Mouse (Mus musculus) myocyte (in vitro differentiated cells): ENCODE measurements at regions not wholly inside any gene's neighbourhood (a gene's known extent, or its start where the extent isn't known, plus 50 kb on each side); places are given as distances from the start of the nearest gene placed in this dataset.

Experiments used
- H3K27me3 ChIP-seq: one replicate; pipeline ENCODE4 v1.6.1; 2011; ENCODE audit not compliant: control insufficient read depth, insufficient read depth, insufficient read length
- H3K36me3 ChIP-seq: one replicate; pipeline ENCODE4 v1.6.1; 2011; ENCODE audit not compliant: control insufficient read depth, insufficient read depth
- H3K4me2 ChIP-seq: one replicate; pipeline ENCODE4 v1.6.1; 2011; ENCODE audit warnings: low read depth, control low read depth
- H3K4me3 ChIP-seq: one replicate; pipeline ENCODE4 v1.5.1; 2011; ENCODE audit warnings: mild to moderate bottlenecking, control low read depth, moderate library complexity
- H3K79me2 ChIP-seq: one replicate; pipeline ENCODE4 v1.6.1; 2011; ENCODE audit not compliant: control insufficient read depth, insufficient read depth
- H3ac ChIP-seq: one replicate; pipeline ENCODE4 v1.6.1; 2011; ENCODE audit not compliant: control insufficient read depth, insufficient read length
- CEBPB ChIP-seq: IDR thresholded peaks from 2 replicates; pipeline ENCODE4 v1.6.1; 2011; ENCODE audit warnings: mild to moderate bottlenecking, moderate library complexity; ENCODE audit not compliant: poor library complexity, insufficient read depth, severe bottlenecking
- E2F4 ChIP-seq: IDR thresholded peaks from one replicate; pipeline ENCODE4 v1.6.1; 2011; ENCODE audit warnings: mild to moderate bottlenecking, control low read depth, moderate library complexity; ENCODE audit not compliant: insufficient read depth
- MAX ChIP-seq: IDR thresholded peaks from one replicate; pipeline ENCODE4 v1.6.1; 2011; ENCODE audit warnings: low read depth, mild to moderate bottlenecking, control low read depth
- MYOD1 ChIP-seq, 3 experiments: IDR thresholded peaks; one replicate each; pipeline ENCODE4 v1.6.1; 2011; ENCODE audit warnings: control low read depth in 2 of 3, low read depth in 2 of 3, mild to moderate bottlenecking in 2 of 3, moderate library complexity in 1 of 3; ENCODE audit not compliant: insufficient read length in 2 of 3, control insufficient read depth in 1 of 3
- MYOG ChIP-seq, 3 experiments: IDR thresholded peaks; one replicate each; pipeline ENCODE4 v1.6.1; 2011; ENCODE audit warnings: control low read depth in 2 of 3, low read depth in 2 of 3, mild to moderate bottlenecking in 2 of 3; ENCODE audit not compliant: insufficient read length in 2 of 3, control insufficient read depth in 1 of 3, insufficient read depth in 1 of 3
- POLR2A ChIP-seq: IDR thresholded peaks from one replicate; pipeline ENCODE4 v1.6.1; 2011; ENCODE audit warnings: low read depth, mild to moderate bottlenecking, control low read depth, moderate library complexity; ENCODE audit not compliant: insufficient read length
- POLR2AphosphoS2 ChIP-seq: IDR thresholded peaks from one replicate; pipeline ENCODE4 v1.6.1; 2011; ENCODE audit warnings: low read depth, control low read depth; ENCODE audit not compliant: insufficient read length
- REST ChIP-seq: IDR thresholded peaks from one replicate; pipeline ENCODE4 v1.6.1; 2011; ENCODE audit warnings: mild to moderate bottlenecking, control low read depth, moderate library complexity; ENCODE audit not compliant: insufficient read depth, insufficient read length
- SRF ChIP-seq: IDR thresholded peaks from one replicate; pipeline ENCODE4 v1.6.1; 2011; ENCODE audit warnings: low read depth; ENCODE audit not compliant: control insufficient read depth, insufficient read length
- TCF12 ChIP-seq: IDR thresholded peaks from one replicate; pipeline ENCODE4 v1.6.1; 2011; ENCODE audit warnings: mild to moderate bottlenecking, control low read depth; ENCODE audit not compliant: poor library complexity, insufficient read depth, severe bottlenecking
- TCF3 ChIP-seq: IDR thresholded peaks from one replicate; pipeline ENCODE4 v1.6.1; 2011; ENCODE audit warnings: low read depth, control low read depth; ENCODE audit not compliant: insufficient read length
- USF1 ChIP-seq: IDR thresholded peaks from one replicate; pipeline ENCODE4 v1.6.1; 2011; ENCODE audit warnings: low read depth, mild to moderate bottlenecking, control low read depth, moderate library complexity

DNA sequence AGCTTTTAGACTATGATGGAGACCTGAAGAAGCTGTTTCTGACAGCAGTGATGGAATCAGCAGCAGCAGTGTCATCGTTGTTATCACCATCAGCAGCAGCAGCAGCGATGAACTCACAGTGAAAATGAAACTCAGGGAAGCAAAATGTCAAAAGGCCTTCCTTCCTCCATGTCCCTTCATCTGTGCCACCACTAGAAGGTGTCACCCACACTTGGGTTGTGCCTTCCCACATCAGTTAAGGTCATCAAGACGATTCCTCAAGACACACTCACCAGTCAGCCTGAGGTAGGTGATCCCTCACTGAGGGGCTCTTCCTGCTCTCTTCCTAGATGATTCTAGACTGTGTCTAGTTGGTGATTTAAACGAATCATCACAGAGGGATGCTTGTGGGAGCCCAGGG is 87.3 kb upstream of the Ahi1 start:
- H3K79me2 ChIP-seq, result no peaks in the 10 kb centered on the region
- no peak overlapping the region for H3K4me3 ChIP-seq
- no peaks in the 10 kb centered on the region for H3K27me3 ChIP-seq
- H3K4me2 ChIP-seq, result no peak overlapping the region
- TF ChIP-seq POLR2AphosphoS2 (no peak), MYOD1 (IDR thresholded peaks at IDR 0.05; ENCODE audit: control insufficient read depth in 1 of 3, insufficient read length in 2 of 3, low read depth in 2 of 3) (no peak), TCF12 (no peak), USF1 (no peak), POLR2A (no peak), TCF3 (no peak), MYOG (IDR thresholded peaks at IDR 0.05; ENCODE audit: control insufficient read depth in 1 of 3, insufficient read depth in 1 of 3, insufficient read length in 2 of 3, low read depth in 2 of 3) (no peak), REST (no peak), MAX (no peak), CEBPB (no peak), E2F4 (no peak), SRF (no peak)
- H3K36me3 ChIP-seq, result no peaks in the 10 kb centered on the region
- no peak overlapping the region for H3ac ChIP-seq

DNA sequence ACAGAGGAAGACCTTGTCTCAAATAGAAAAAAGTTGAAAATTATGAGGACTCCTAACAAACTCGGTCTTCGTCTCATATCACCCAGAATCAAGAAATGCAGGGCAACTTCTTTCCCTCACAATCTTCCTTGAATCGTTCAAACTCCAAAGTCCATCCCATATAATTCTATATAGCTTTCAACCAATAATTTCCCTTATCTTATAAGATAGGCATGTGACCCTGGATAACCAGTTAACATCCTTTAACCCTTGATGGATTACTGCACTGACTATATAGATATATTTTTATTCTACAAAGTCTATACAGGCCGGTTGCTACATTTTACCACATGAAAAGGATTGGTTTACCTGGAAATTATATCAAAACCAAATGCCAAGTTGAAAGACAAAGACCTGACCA is 94.9 kb upstream of the Ahi1 start:
- TF ChIP-seq USF1 (no peak), TCF3 (no peak), E2F4 (no peak), MYOG (IDR thresholded peaks at IDR 0.05; ENCODE audit: control insufficient read depth in 1 of 3, insufficient read depth in 1 of 3, insufficient read length in 2 of 3, low read depth in 2 of 3) (no peak), SRF (no peak), MYOD1 (IDR thresholded peaks at IDR 0.05; ENCODE audit: control insufficient read depth in 1 of 3, insufficient read length in 2 of 3, low read depth in 2 of 3) (no peak), CEBPB (no peak), REST (no peak), POLR2A (no peak), TCF12 (no peak), MAX (no peak), POLR2AphosphoS2 (no peak)
- Histone ChIP-seq H3K4me3 (no peak overlapping the region), H3K27me3 (no peaks in the 10 kb centered on the region), H3K4me2 (no peak overlapping the region), H3K36me3 (no peaks in the 10 kb centered on the region), H3K79me2 (no peaks in the 10 kb centered on the region), H3ac (no peak overlapping the region)

DNA sequence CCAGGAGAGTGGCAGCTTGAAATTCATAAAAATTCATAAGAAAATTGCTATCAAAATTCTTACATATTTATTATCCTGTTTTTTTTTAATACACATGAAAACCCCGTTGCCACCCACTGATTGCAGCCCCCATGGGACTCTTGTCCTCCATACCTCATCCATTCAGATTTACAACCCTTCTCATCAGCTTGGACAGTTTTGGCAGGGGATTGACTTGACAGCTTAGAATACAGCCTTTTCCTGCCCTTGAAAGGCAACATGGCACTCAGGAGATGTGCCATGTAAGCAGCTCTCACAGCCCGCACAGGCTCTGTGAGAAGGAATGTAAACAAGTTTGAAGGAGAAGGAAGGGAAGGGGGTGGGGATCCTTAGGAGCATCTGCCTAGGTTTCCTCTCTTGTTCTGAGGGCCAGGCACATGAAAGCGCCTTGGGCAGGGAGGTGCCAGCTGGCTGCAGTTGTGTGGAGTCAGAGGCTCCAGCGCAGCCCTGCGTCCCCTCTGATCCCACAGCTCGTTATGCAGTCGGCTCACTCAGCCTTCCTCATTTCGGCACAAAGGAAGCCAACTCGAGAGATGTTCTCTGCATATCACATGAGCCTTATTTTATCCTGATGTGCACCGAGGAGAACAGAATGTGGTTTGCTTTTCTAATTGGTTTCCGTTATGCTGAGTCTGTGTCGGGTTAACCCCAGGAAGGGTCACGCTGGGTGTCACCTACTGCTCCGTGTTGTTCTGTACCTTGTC is 97.6 kb upstream of the Ahi1 start:
- no peak overlapping the region for H3ac ChIP-seq
- TF ChIP-seq CEBPB, result no peak
- TF ChIP-seq MYOD1 (IDR thresholded peaks at IDR 0.05; ENCODE audit: control insufficient read depth in 1 of 3, insufficient read length in 2 of 3, low read depth in 2 of 3), result no peak
- TF ChIP-seq REST, result no peak
- no peak for TF ChIP-seq POLR2A
- no peak for TF ChIP-seq POLR2AphosphoS2
- TF ChIP-seq MAX, result no peak
- no peak for TF ChIP-seq TCF3
- no peak for TF ChIP-seq E2F4
- TF ChIP-seq USF1, result no peak
- TF ChIP-seq SRF, result no peak
- no peak for TF ChIP-seq MYOG (IDR thresholded peaks at IDR 0.05; ENCODE audit: control insufficient read depth in 1 of 3, insufficient read depth in 1 of 3, insufficient read length in 2 of 3, low read depth in 2 of 3)
- TF ChIP-seq TCF12, result no peak
- no peak overlapping the region for H3K4me2 ChIP-seq
- no peaks in the 10 kb centered on the region for H3K36me3 ChIP-seq
- H3K4me3 ChIP-seq, result no peak overlapping the region
- H3K79me2 ChIP-seq, result no peaks in the 10 kb centered on the region
- no peaks in the 10 kb centered on the region for H3K27me3 ChIP-seq

DNA sequence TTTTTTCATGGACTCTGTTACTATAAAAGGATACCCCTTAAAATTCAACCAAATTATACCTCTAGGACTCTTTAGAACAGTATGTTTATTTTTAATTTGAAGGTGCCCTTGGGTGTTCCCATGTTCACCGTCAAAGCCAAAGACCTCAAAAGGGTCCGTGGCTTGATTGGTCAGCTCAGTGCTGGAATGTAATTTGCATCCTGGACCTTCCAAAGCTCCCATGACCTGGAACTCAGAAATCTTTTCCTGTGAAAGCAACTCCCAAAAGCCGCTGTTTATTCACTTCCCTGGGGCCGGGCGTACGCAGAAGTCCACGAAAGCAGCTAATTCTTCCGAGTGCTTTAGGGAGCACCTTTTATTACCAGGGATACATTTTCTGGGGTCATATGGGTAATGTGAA is 105.1 kb upstream of the Ahi1 start:
- Histone ChIP-seq H3K36me3 (no peaks in the 10 kb centered on the region), H3ac (no peak overlapping the region), H3K4me2 (no peak overlapping the region), H3K4me3 (no peak overlapping the region), H3K79me2 (no peaks in the 10 kb centered on the region), H3K27me3 (no peaks in the 10 kb centered on the region)
- TF ChIP-seq SRF (no peak), TCF12 (no peak), POLR2A (no peak), MYOG (IDR thresholded peaks at IDR 0.05; ENCODE audit: control insufficient read depth in 1 of 3, insufficient read depth in 1 of 3, insufficient read length in 2 of 3, low read depth in 2 of 3) (no peak), POLR2AphosphoS2 (no peak), CEBPB (no peak)

DNA sequence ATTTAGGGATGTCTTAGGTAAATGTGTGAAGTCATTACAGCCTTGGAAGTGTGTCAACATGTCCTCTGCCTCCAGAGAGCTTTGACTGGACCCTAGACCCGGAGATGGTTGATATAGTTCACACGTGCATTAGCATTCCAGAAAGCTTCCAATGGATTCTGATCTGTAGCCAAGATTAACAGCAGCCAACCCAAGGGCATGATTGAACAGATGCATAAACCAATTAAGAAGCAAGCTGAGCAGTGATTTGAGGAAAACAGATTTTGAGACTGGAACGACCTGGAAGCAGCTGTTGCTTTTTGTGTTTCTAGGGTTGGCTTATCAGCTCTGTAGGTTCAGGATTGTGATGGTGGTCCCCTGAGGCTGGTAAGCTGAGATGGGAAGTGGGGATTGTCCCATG is 109.1 kb upstream of the Ahi1 start:
- Histone ChIP-seq H3K79me2 (no peaks in the 10 kb centered on the region), H3K4me3 (no peak overlapping the region), H3ac (no peak overlapping the region), H3K4me2 (no peak overlapping the region), H3K27me3 (no peaks in the 10 kb centered on the region), H3K36me3 (no peaks in the 10 kb centered on the region)
- TF ChIP-seq TCF3, result no peak
- no peak for TF ChIP-seq POLR2A
- no peak for TF ChIP-seq MYOD1 (IDR thresholded peaks at IDR 0.05; ENCODE audit: control insufficient read depth in 1 of 3, insufficient read length in 2 of 3, low read depth in 2 of 3)
- no peak for TF ChIP-seq SRF
- TF ChIP-seq E2F4, result no peak
- TF ChIP-seq CEBPB, result no peak
- no peak for TF ChIP-seq USF1
- TF ChIP-seq REST, result no peak
- TF ChIP-seq TCF12, result no peak
- TF ChIP-seq MAX, result no peak
- no peak for TF ChIP-seq POLR2AphosphoS2
- no peak for TF ChIP-seq MYOG (IDR thresholded peaks at IDR 0.05; ENCODE audit: control insufficient read depth in 1 of 3, insufficient read depth in 1 of 3, insufficient read length in 2 of 3, low read depth in 2 of 3)
